Comparison of ENCODE assay signal across 19 mouse cellular contexts in the genomic region with DNA sequence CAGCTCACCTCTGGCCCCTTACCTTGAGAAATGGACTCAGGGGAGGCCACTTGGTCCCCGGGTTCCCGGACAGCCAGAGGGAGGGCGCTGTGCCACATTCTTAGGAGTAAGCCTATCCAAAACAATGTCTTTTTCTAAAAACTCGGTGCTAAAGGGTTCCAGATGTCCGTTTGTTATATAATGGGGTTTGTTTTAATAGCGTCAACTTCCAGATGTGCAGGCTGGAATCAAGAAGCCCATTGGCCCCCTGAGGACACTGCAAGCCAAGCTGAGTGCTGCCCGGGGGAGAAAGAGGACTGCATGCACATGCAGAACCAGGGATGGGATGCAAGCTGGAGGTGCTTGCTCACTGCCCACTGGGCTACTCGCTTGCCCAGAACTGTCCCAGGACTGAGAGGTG. TPM values are rescaled to one million over a fixed set of nuclear protein-coding genes. Genes with fewer than 3 reads are reported as not detected.
DNase-seq lines count a peak whose midpoint lies in the region; ATAC-seq and TF ChIP-seq lines count a peak whose summit lies in the region.
"Had no signal": no experiment of that assay in that cellular context is flagged by ENCODE, and none has a peak within 500 bp of the region (broad histone marks: within the 10 kb centered on the region; RNA-seq: fewer than 3 reads in every experiment).

No protein-coding gene starts in this region.

- no peaks in the 10 kb centered on the region for H3K36me3 ChIP-seq in heart, adult 2 months (ENCODE audit: control insufficient read depth, insufficient read depth, low read length)
- H3K36me3 ChIP-seq in embryonic facial prominence, embryonic 12.5 days, result no peaks in the 10 kb centered on the region
- H3K36me3 ChIP-seq: forebrain, embryonic 10.5 days; liver, embryonic 12.5 days; midbrain, embryonic 12.5 days; stomach, embryonic 15.5 days had no signal

- H3K27ac ChIP-seq in heart, adult 2 months, result no peak overlapping the region
- H3K27ac ChIP-seq in embryonic facial prominence, embryonic 12.5 days, result peak overlapping the region; percentile 75
- H3K27ac ChIP-seq: forebrain, embryonic 10.5 days; hindbrain, postnatal 0 days; liver, embryonic 12.5 days; midbrain, embryonic 12.5 days; stomach, embryonic 15.5 days had no signal

- intact Hi-C loops in heart, postnatal 10 days (cut with DNase I), result no loop called here
- intact Hi-C loops in heart, adult 2 months (cut with DNase I), result no loop called here

- H3K9ac ChIP-seq in heart, adult 2 months (ENCODE audit: low read depth, low read length), result no peak overlapping the region
- no peak overlapping the region for H3K9ac ChIP-seq in embryonic facial prominence, embryonic 12.5 days
- H3K9ac ChIP-seq: liver, embryonic 12.5 days; midbrain, embryonic 12.5 days; stomach, embryonic 15.5 days had no signal

- no peak for TF ChIP-seq EP300 in heart, adult 2 months (IDR thresholded peaks at IDR 0.05; ENCODE audit: insufficient read depth, low read depth, low read length)

- H3K27me3 ChIP-seq in heart, adult 2 months (ENCODE audit: control insufficient read depth, insufficient read depth, low read length), result no peaks in the 10 kb centered on the region
- H3K27me3 ChIP-seq in embryonic facial prominence, embryonic 12.5 days, result no peaks in the 10 kb centered on the region
- H3K27me3 ChIP-seq: midbrain, embryonic 12.5 days; stomach, embryonic 15.5 days had no signal

- peak overlapping the region; percentile 8; the same call in 1 of the 2 replicates for H3K4me2 ChIP-seq in embryonic facial prominence, embryonic 12.5 days (replicated peaks)
- H3K4me2 ChIP-seq: liver, embryonic 12.5 days; midbrain, embryonic 12.5 days; stomach, embryonic 15.5 days had no signal

- no peaks in the 10 kb centered on the region for H3K4me1 ChIP-seq in heart, adult 2 months (ENCODE audit: control insufficient read depth, insufficient read depth, low read length)
- peaks cover 24% of the 10 kb centered on the region for H3K4me1 ChIP-seq in embryonic facial prominence, embryonic 12.5 days
- H3K4me1 ChIP-seq: liver, embryonic 12.5 days; midbrain, embryonic 12.5 days; stomach, embryonic 15.5 days had no signal

- TF ChIP-seq POLR2A in heart, adult 2 months (IDR thresholded peaks at IDR 0.05; ENCODE audit: insufficient read depth, low read depth, low read length), result no peak

- no peaks in the 10 kb centered on the region for H3K79me2 ChIP-seq in heart, adult 2 months (replicated peaks; ENCODE audit: control insufficient read depth, insufficient read depth, low read length)

- no peak overlapping the region for H3K4me3 ChIP-seq in heart, adult 2 months
- no peak overlapping the region for H3K4me3 ChIP-seq in embryonic facial prominence, embryonic 12.5 days
- H3K4me3 ChIP-seq: forebrain, embryonic 10.5 days; liver, embryonic 12.5 days; midbrain, embryonic 12.5 days; myocyte; stomach, embryonic 15.5 days had no signal

- DNase-seq in heart, postnatal 10 days, result peak; percentile 52 to 57
- no peak for DNase-seq in heart, adult 2 months
- peak; percentile 81 for DNase-seq in gastrocnemius, postnatal 25 days
- peak; percentile 82 for DNase-seq in skeletal muscle tissue, adult 2 months (ENCODE audit: low read depth, low spot score)
- no peak for DNase-seq in adrenal gland, postnatal 25 days
- DNase-seq in layer of hippocampus, postnatal 25 days (ENCODE audit: extremely low spot score in 1 of 2, low spot score in 1 of 2), result no peak
- DNase-seq: B cell, adult 2 months; kidney, adult 9 months; lung, postnatal 14 days; right cerebral cortex, postnatal 25 days; thymus, postnatal 36 days had no signal

- no peak for TF ChIP-seq CTCF in heart, adult 2 months (IDR thresholded peaks at IDR 0.05)

- H3K9me3 ChIP-seq in embryonic facial prominence, embryonic 12.5 days, result no peaks in the 10 kb centered on the region
- H3K9me3 ChIP-seq: forebrain, embryonic 10.5 days; liver, embryonic 12.5 days; midbrain, embryonic 12.5 days; stomach, embryonic 15.5 days had no signal

- WGBS in heart, adult 2 months, result 65% methylated on average over 8 of the region's 8 CpGs
- WGBS in embryonic facial prominence, embryonic 12.5 days, result 24% methylated on average over 8 of the region's 8 CpGs

- peak; percentile 68 for ATAC-seq in embryonic facial prominence, embryonic 12.5 days (ENCODE audit: insufficient number of reproducible peaks, insufficient read depth, low FRiP score, low TSS enrichment)
- no peak for ATAC-seq in CD4-positive, CD25-positive, alpha-beta regulatory T cell, adult 4 months
- ATAC-seq: hindbrain, postnatal 0 days; liver, embryonic 12.5 days had no signal

RNA-seq across cellular contexts. Expression of gene Emilin3, which starts 20.2 kb away (rescaled TPM):
- total RNA-seq in heart, postnatal 10 days (2021), result 10 to 100 TPM; 13.0 to 14.5 TPM
- total RNA-seq in heart, adult 2 months (2021), result 1 to 10 TPM; 1.5 to 2.8 TPM
- 0.04 TPM in 1 of 2 replicates, not detected in the other for polyA plus RNA-seq in heart, adult 2 months (2012; rRNA removed)
- 20.5 and 22.3 TPM in 2 replicates for polyA plus RNA-seq in embryonic facial prominence, embryonic 12.5 days (2016; fragmentation: Nextera tagmentation; extraction: Ambion mirVana)
- total RNA-seq in gastrocnemius, postnatal 25 days (2021), result under 1 TPM; 0.21 to 0.79 TPM
- not detected in 2 replicates for total RNA-seq in adrenal gland, postnatal 25 days (2021)
- under 1 TPM; 0.12 to 0.14 TPM for total RNA-seq in layer of hippocampus, postnatal 25 days (2021)
- not detected for polyA plus RNA-seq in CD4-positive, CD25-positive, alpha-beta regulatory T cell, adult 4 months (2017; shearing (Covaris generic))
- polyA plus RNA-seq: myocyte had no signal

RNA-seq across cellular contexts. Expression of gene Lpin3, which starts 51.9 kb away (rescaled TPM):
- total RNA-seq in heart, postnatal 10 days (2021), result 1 to 10 TPM; 2.3 to 5.1 TPM
- 1 to 10 TPM; 4.6 to 7.2 TPM for total RNA-seq in heart, adult 2 months (2021)
- polyA plus RNA-seq in heart, adult 2 months (2012; rRNA removed), result 4.4 and 5.4 TPM in 2 replicates
- 2.1 and 2.7 TPM in 2 replicates for polyA plus RNA-seq in embryonic facial prominence, embryonic 12.5 days (2016; fragmentation: Nextera tagmentation; extraction: Ambion mirVana)
- total RNA-seq in gastrocnemius, postnatal 25 days (2021), result 1 to 10 TPM; 3.7 to 4.9 TPM
- total RNA-seq in adrenal gland, postnatal 25 days (2021), result 55.3 and 91.2 TPM in 2 replicates
- 1 to 10 TPM in 1 of 2 experiments, under 1 TPM in 1; 0.94 to 1.1 TPM for total RNA-seq in layer of hippocampus, postnatal 25 days (2021)
- polyA plus RNA-seq in CD4-positive, CD25-positive, alpha-beta regulatory T cell, adult 4 months (2017; shearing (Covaris generic)), result 1 to 10 TPM in 1 of 2 experiments, under 1 TPM in 1; 0.55 to 1.4 TPM

RNA-seq across cellular contexts. Expression of gene Zhx3, which starts 59.5 kb away (rescaled TPM):
- 10 to 100 TPM; 39.1 to 56.8 TPM for total RNA-seq in heart, postnatal 10 days (2021)
- total RNA-seq in heart, adult 2 months (2021), result 10 to 100 TPM; 36.7 to 36.8 TPM
- polyA plus RNA-seq in heart, adult 2 months (2012; rRNA removed), result 7.9 and 14.0 TPM in 2 replicates
- 12.0 and 12.2 TPM in 2 replicates for polyA plus RNA-seq in embryonic facial prominence, embryonic 12.5 days (2016; fragmentation: Nextera tagmentation; extraction: Ambion mirVana)
- 10 to 100 TPM; 25.8 TPM for total RNA-seq in gastrocnemius, postnatal 25 days (2021)
- 85.1 and 147 TPM in 2 replicates for total RNA-seq in adrenal gland, postnatal 25 days (2021)
- total RNA-seq in layer of hippocampus, postnatal 25 days (2021), result 100 to 1,000 TPM in 1 of 2 experiments, 10 to 100 TPM in 1; 93.9 to 107 TPM
- polyA plus RNA-seq in CD4-positive, CD25-positive, alpha-beta regulatory T cell, adult 4 months (2017; shearing (Covaris generic)), result 10 to 100 TPM in 1 of 2 experiments, 1 to 10 TPM in 1; 8.3 to 11.5 TPM

Comparison
In these comparisons a context has a peak if more than half of its experiments do, and no peak if none do; other contexts are left out.
1. DNase-seq: peak in heart, postnatal 10 days (2 of 2), gastrocnemius, postnatal 25 days (single experiment) and skeletal muscle tissue, adult 2 months (single experiment); none in heart, adult 2 months (0 of 2), adrenal gland, postnatal 25 days (single experiment) and layer of hippocampus, postnatal 25 days (0 of 2).